Mouse (Mus musculus) lung, postnatal 0 days (tissue): ENCODE data around the gene Epas1. TPM values are rescaled to one million over a fixed set of nuclear protein-coding genes. Genes with fewer than 3 reads are reported as not detected.

ENCODE experiments used
- ATAC-seq: fragments of 200-750 bp; cut with Nextera tagmentation; 2 replicates; pipeline ENCODE4 v1.8.0; 2017; ENCODE audit warnings: moderate library complexity
- DNase-seq: peaks from one replicate; pipeline ENCODE4 v3.0.0-alpha.2; 2016; ENCODE audit warnings: low spot score
- H3K27ac ChIP-seq: fragments of 300-500 bp; sonication (generic); 2 replicates; pipeline ENCODE4 v1.5.1; 2014; ENCODE audit warnings: antibody characterized with exemption, mild to moderate bottlenecking, low read length, mixed read lengths
- H3K27me3 ChIP-seq: fragments of 300-500 bp; sonication (generic); replicated peaks from 2 replicates; pipeline ENCODE4 v1.6.1; 2014; ENCODE audit warnings: low read length, mixed read lengths; ENCODE audit not compliant: insufficient read depth
- H3K36me3 ChIP-seq: fragments of 300-500 bp; sonication (generic); 2 replicates; pipeline ENCODE4 v1.6.1; 2014; ENCODE audit warnings: low read length, mixed read lengths; ENCODE audit not compliant: insufficient read depth
- H3K4me1 ChIP-seq: fragments of 300-500 bp; sonication (generic); 2 replicates; pipeline ENCODE4 v1.6.1; 2014; ENCODE audit warnings: antibody characterized with exemption, low read depth, low read length, mixed read lengths; ENCODE audit not compliant: insufficient read depth
- H3K4me2 ChIP-seq: fragments of 300-500 bp; sonication (generic); replicated peaks from 2 replicates; pipeline ENCODE4 v1.6.1; 2014; ENCODE audit warnings: low read depth, mild to moderate bottlenecking, low read length, moderate library complexity, mixed read lengths
- H3K4me3 ChIP-seq: fragments of 300-500 bp; sonication (generic); 2 replicates; pipeline ENCODE4 v1.5.1; 2014; ENCODE audit warnings: low read depth, low read length
- H3K9ac ChIP-seq: fragments of 300-500 bp; sonication (generic); replicated peaks from 2 replicates; pipeline ENCODE4 v1.6.1; 2014; ENCODE audit warnings: low read depth, mild to moderate bottlenecking
- H3K9me3 ChIP-seq: fragments of 300-500 bp; sonication (generic); 2 replicates; pipeline ENCODE4 v1.6.1; 2016; ENCODE audit warnings: low read length, mixed read lengths
- CTCF ChIP-seq: IDR thresholded peaks from 2 replicates; pipeline ENCODE4 v1.5.1; 2016; ENCODE audit warnings: antibody characterized with exemption, mild to moderate bottlenecking
- EP300 ChIP-seq: IDR thresholded peaks from 2 replicates; pipeline ENCODE4 v1.6.1; 2016; ENCODE audit warnings: antibody characterized with exemption, mild to moderate bottlenecking, control low read depth
- WGBS: fragments of 180-500 bp; shearing (Covaris S2); extraction: QIAGEN DNeasy Blood & Tissue Kit; methylation state at CpG from one replicate; pipeline ENCODE4 v1.1.7; 2014; 5-methylcytosine and 5-hydroxymethylcytosine counted together
- polyA plus RNA-seq: library from polyadenylated mRNA; unstranded; fragments of >200 nt; fragmentation: Nextera tagmentation; extraction: Ambion mirVana; gene quantifications from 2 replicates; pipeline ENCODE4 v1.2.1, GENCODE M21; 2015

Gene Epas1
- polyA plus RNA-seq, 1 experiment from 2014 or later: 89.8 TPM

GRCm38 (mm10) chr17:86761859-86762258 lies 8.4 kb downstream of the Epas1 start:
- no peak overlapping the region for H3K27ac ChIP-seq
- peak; percentile 66 for ATAC-seq

GRCm38 (mm10) chr17:86762479-86763242 lies 9.2 kb downstream of the Epas1 start:
- H3K4me1 ChIP-seq: peaks cover 12% of the 10 kb centered on the region; the same call in 1 of the 2 replicates
- H3K4me2 ChIP-seq: no peak overlapping the region
- no peak overlapping the region for H3K4me3 ChIP-seq
- no peak for DNase-seq
- TF ChIP-seq EP300 (no peak), CTCF (no peak)
- no peaks in the 10 kb centered on the region for H3K27me3 ChIP-seq
- no peaks in the 10 kb centered on the region for H3K9me3 ChIP-seq
- 68% methylated on average over 11 of the region's 11 CpGs for WGBS
- no peak for ATAC-seq
- H3K36me3 ChIP-seq: 0 out of 2 replicates have a peak, but pooled peaks cover 7% of the 10 kb centered on the region
- H3K9ac ChIP-seq: no peak overlapping the region
- H3K27ac ChIP-seq: no peak overlapping the region

More at GRCm38 (mm10) chr17:86761859-86762258, 8.4 kb downstream of the Epas1 start:
- H3K4me2 ChIP-seq: no peak overlapping the region
- H3K9me3 ChIP-seq: no peaks in the 10 kb centered on the region
- peak; percentile 76 for DNase-seq
- TF ChIP-seq EP300 (peak; percentile 85), CTCF (no peak)
- H3K36me3 ChIP-seq: 0 out of 2 replicates have a peak, but pooled peaks cover 7% of the 10 kb centered on the region
- H3K27me3 ChIP-seq: no peaks in the 10 kb centered on the region
- no peak overlapping the region for H3K9ac ChIP-seq
- 57% methylated on average over 5 of the region's 5 CpGs for WGBS
- peaks cover 12% of the 10 kb centered on the region; the same call in 1 of the 2 replicates for H3K4me1 ChIP-seq
- no peak overlapping the region for H3K4me3 ChIP-seq

- no peak for TF ChIP-seq CTCF
- no peak for TF ChIP-seq EP300
- Histone ChIP-seq H3K4me3 (no peak overlapping the region), H3K36me3 (0 out of 2 replicates have a peak, but pooled peaks cover 7% of the 10 kb centered on the region), H3K4me2 (no peak overlapping the region), H3K9ac (no peak overlapping the region), H3K4me1 (peaks cover 18% of the 10 kb centered on the region; the same call in 1 of the 2 replicates), H3K27me3 (no peaks in the 10 kb centered on the region), H3K9me3 (no peaks in the 10 kb centered on the region), H3K27ac (no peak overlapping the region)
- DNase-seq: no peak
- 82% methylated on average over 8 of the region's 8 CpGs for WGBS
- ATAC-seq: no peak
These were observed 12.4 kb downstream of the Epas1 start for GRCm38 (mm10) chr17:86765762-86766404.

GRCm38 (mm10) chr17:86766412-86766811 lies 12.9 kb downstream of the Epas1 start:
- Histone ChIP-seq H3K27me3 (no peaks in the 10 kb centered on the region), H3K9me3 (no peaks in the 10 kb centered on the region), H3K4me3 (no peak overlapping the region), H3K36me3 (0 out of 2 replicates have a peak, but pooled peaks cover 7% of the 10 kb centered on the region), H3K4me2 (no peak overlapping the region), H3K9ac (no peak overlapping the region), H3K27ac (no peak overlapping the region), H3K4me1 (peaks cover 18% of the 10 kb centered on the region; the same call in 1 of the 2 replicates)
- TF ChIP-seq CTCF: peak; percentile 32
- no peak for TF ChIP-seq EP300
- WGBS: 89% methylated on average over 4 of the region's 4 CpGs
- DNase-seq: no peak
- ATAC-seq: no peak

GRCm38 (mm10) chr17:86768596-86768995 lies 15.1 kb downstream of the Epas1 start:
- Histone ChIP-seq H3K4me1 (peaks cover 7% of the 10 kb centered on the region; the same call in 1 of the 2 replicates), H3K9ac (no peak overlapping the region), H3K9me3 (no peaks in the 10 kb centered on the region), H3K27ac (peak overlapping the region; percentile 49; the same call in 1 of the 2 replicates), H3K4me2 (no peak overlapping the region), H3K27me3 (no peaks in the 10 kb centered on the region), H3K4me3 (no peak overlapping the region), H3K36me3 (0 out of 2 replicates have a peak, but pooled peaks cover 7% of the 10 kb centered on the region)
- WGBS: 67% methylated on average over 7 of the region's 7 CpGs
- no peak for TF ChIP-seq EP300
- no peak for TF ChIP-seq CTCF
- no peak for DNase-seq
- ATAC-seq: no peak
